In genomic region chr7:30331887-30332286, GRCm38 (mm10) we compare ENCODE assay signal across 8 mouse cellular contexts. TPM values are rescaled to one million over a fixed set of nuclear protein-coding genes. Genes with fewer than 3 reads are reported as not detected.
DNase-seq lines count a peak whose midpoint lies in the region; ATAC-seq and TF ChIP-seq lines count a peak whose summit lies in the region.

No protein-coding gene starts in this region.

- TF ChIP-seq EP300 in liver, postnatal 0 days (IDR thresholded peaks at IDR 0.05; ENCODE audit: low read depth), result no peak

- H3K4me2 ChIP-seq in forebrain, embryonic 15.5 days (replicated peaks), result peak overlapping the region; percentile 42
- H3K4me2 ChIP-seq in liver, postnatal 0 days (ENCODE audit: low read depth, low read length), result no peak overlapping the region
- H3K4me2 ChIP-seq in neural tube, embryonic 14.5 days (ENCODE audit: low read depth, low read length), result peak overlapping the region; percentile 27

- no peaks in the 10 kb centered on the region for H3K9me3 ChIP-seq in forebrain, embryonic 15.5 days
- H3K9me3 ChIP-seq in liver, postnatal 0 days (ENCODE audit: low read length), result no peaks in the 10 kb centered on the region
- no peaks in the 10 kb centered on the region for H3K9me3 ChIP-seq in neural tube, embryonic 14.5 days (ENCODE audit: control insufficient read depth, low read length)

- peak overlapping the region; percentile 24 for H3K4me3 ChIP-seq in forebrain, embryonic 15.5 days
- H3K4me3 ChIP-seq in liver, postnatal 0 days (ENCODE audit: low read depth, low read length), result no peak overlapping the region
- H3K4me3 ChIP-seq in neural tube, embryonic 14.5 days (ENCODE audit: low read depth, low read length), result peak overlapping the region; percentile 16; the same call in 1 of the 2 replicates

- no peak overlapping the region; the same call in 1 of the 2 replicates for H3K9ac ChIP-seq in forebrain, embryonic 15.5 days (replicated peaks)
- no peak overlapping the region for H3K9ac ChIP-seq in liver, postnatal 0 days (replicated peaks)
- peak overlapping the region; percentile 32; the same call in 1 of the 2 replicates for H3K9ac ChIP-seq in neural tube, embryonic 14.5 days (replicated peaks; ENCODE audit: low read depth, low read length)

- DNase-seq in MEL-GATA-1-ER (ENCODE audit: extremely low read depth, low read depth), result peak; percentile 98
- peak; percentile 53 to 56 for DNase-seq in heart, postnatal 36 days
- DNase-seq in layer of hippocampus, adult 18-20 months (ENCODE audit: low spot score in 2 of 2), result peak; percentile 92 to 97
- peak; percentile 76 for DNase-seq in liver, postnatal 0 days
- DNase-seq in testis, postnatal 14 days (ENCODE audit: low spot score), result peak; percentile 87

- intact Hi-C loops in heart, postnatal 36 days (cut with DNase I), result no loop called here

- WGBS in forebrain, embryonic 15.5 days, result 2% methylated on average over 13 of the region's 13 CpGs
- 9% methylated on average over 13 of the region's 13 CpGs for WGBS in liver, postnatal 0 days (ENCODE audit: insufficient replicate concordance)
- WGBS in neural tube, embryonic 14.5 days, result 2% methylated on average over 13 of the region's 13 CpGs

- 0 out of 2 replicates have a peak overlapping the region, but pooled peaks have one; percentile 46 for H3K27ac ChIP-seq in forebrain, embryonic 15.5 days (replicated peaks)
- no peak overlapping the region for H3K27ac ChIP-seq in liver, postnatal 0 days (ENCODE audit: low read depth)
- peak overlapping the region; percentile 40; the same call in 1 of the 2 replicates for H3K27ac ChIP-seq in neural tube, embryonic 14.5 days (ENCODE audit: low read depth, low read length)

- peaks cover 48% of the 10 kb centered on the region for H3K4me1 ChIP-seq in forebrain, embryonic 15.5 days
- peaks cover 8% of the 10 kb centered on the region for H3K4me1 ChIP-seq in liver, postnatal 0 days (ENCODE audit: insufficient read depth)
- 0 out of 2 replicates have a peak, but pooled peaks cover 2% of the 10 kb centered on the region for H3K4me1 ChIP-seq in neural tube, embryonic 14.5 days (ENCODE audit: control insufficient read depth, insufficient read depth, low read length)

- no peaks in the 10 kb centered on the region; the same call in 1 of the 2 replicates for H3K27me3 ChIP-seq in forebrain, embryonic 15.5 days
- H3K27me3 ChIP-seq in liver, postnatal 0 days (ENCODE audit: insufficient read depth, low read length), result peaks cover 10% of the 10 kb centered on the region; the same call in 1 of the 2 replicates
- H3K27me3 ChIP-seq in neural tube, embryonic 14.5 days (ENCODE audit: control insufficient read depth, insufficient read depth, low read length), result peaks cover 6% of the 10 kb centered on the region; the same call in 1 of the 2 replicates

- H3K36me3 ChIP-seq in forebrain, embryonic 15.5 days, result no peaks in the 10 kb centered on the region
- no peaks in the 10 kb centered on the region for H3K36me3 ChIP-seq in liver, postnatal 0 days (replicated peaks; ENCODE audit: insufficient read depth, low read length)
- no peaks in the 10 kb centered on the region for H3K36me3 ChIP-seq in neural tube, embryonic 14.5 days (ENCODE audit: control insufficient read depth, insufficient read depth, low read length)

- peak; percentile 85 for ATAC-seq in cerebellum, adult (ENCODE audit: insufficient number of reproducible peaks, low FRiP score, low TSS enrichment)
- ATAC-seq in forebrain, embryonic 15.5 days (replicated peaks), result peak; percentile 94
- peak; percentile 86 for ATAC-seq in liver, postnatal 0 days
- peak; percentile 94 for ATAC-seq in neural tube, embryonic 14.5 days (ENCODE audit: low read depth)

- TF ChIP-seq CTCF in liver, postnatal 0 days (IDR thresholded peaks at IDR 0.05; ENCODE audit: low read depth), result peak; percentile 91

RNA-seq across cellular contexts. Expression of gene Sdhaf1, which starts 8.2 kb away (rescaled TPM):
- polyA plus RNA-seq in forebrain, embryonic 15.5 days (2015; fragmentation: Nextera tagmentation; extraction: Ambion mirVana), result 22.1 and 22.5 TPM in 2 replicates
- 10 to 100 TPM; 12.0 to 12.5 TPM for total RNA-seq in heart, postnatal 36 days (2021)
- 1 to 10 TPM; 6.3 to 6.6 TPM for total RNA-seq in layer of hippocampus, adult 18-20 months (2021)
- 14.0 TPM in 2 replicates for polyA plus RNA-seq in liver, postnatal 0 days (2015; fragmentation: Nextera tagmentation; extraction: Ambion mirVana)
- polyA plus RNA-seq in neural tube, embryonic 14.5 days (2014; fragmentation: Nextera tagmentation; extraction: Ambion mirVana), result 16.3 and 20.1 TPM in 2 replicates

RNA-seq across cellular contexts. Expression of gene E130208F15Rik, which starts 10.3 kb away (rescaled TPM):
- polyA plus RNA-seq in forebrain, embryonic 15.5 days (2015; fragmentation: Nextera tagmentation; extraction: Ambion mirVana), result not detected in 2 replicates
- total RNA-seq in heart, postnatal 36 days (2021), result under 1 TPM; 0.65 to 0.78 TPM
- under 1 TPM; 0.30 to 0.43 TPM for total RNA-seq in layer of hippocampus, adult 18-20 months (2021)
- not detected in 2 replicates for polyA plus RNA-seq in liver, postnatal 0 days (2015; fragmentation: Nextera tagmentation; extraction: Ambion mirVana)
- not detected in 2 replicates for polyA plus RNA-seq in neural tube, embryonic 14.5 days (2014; fragmentation: Nextera tagmentation; extraction: Ambion mirVana)

RNA-seq across cellular contexts. Expression of gene Syne4, which starts 17.3 kb away (rescaled TPM):
- polyA plus RNA-seq in forebrain, embryonic 15.5 days (2015; fragmentation: Nextera tagmentation; extraction: Ambion mirVana), result 7.3 and 9.0 TPM in 2 replicates
- total RNA-seq in heart, postnatal 36 days (2021), result 1 to 10 TPM in 1 of 2 experiments, under 1 TPM in 1; 0.81 to 1.3 TPM
- 10 to 100 TPM; 10.5 to 10.9 TPM for total RNA-seq in layer of hippocampus, adult 18-20 months (2021)
- polyA plus RNA-seq in liver, postnatal 0 days (2015; fragmentation: Nextera tagmentation; extraction: Ambion mirVana), result 11.4 and 12.8 TPM in 2 replicates
- polyA plus RNA-seq in neural tube, embryonic 14.5 days (2014; fragmentation: Nextera tagmentation; extraction: Ambion mirVana), result 12.7 and 16.9 TPM in 2 replicates

RNA-seq across cellular contexts. Expression of gene Alkbh6, which starts 23.4 kb away (rescaled TPM):
- 99.6 and 102 TPM in 2 replicates for polyA plus RNA-seq in forebrain, embryonic 15.5 days (2015; fragmentation: Nextera tagmentation; extraction: Ambion mirVana)
- total RNA-seq in heart, postnatal 36 days (2021), result 10 to 100 TPM; 22.0 to 23.0 TPM
- 10 to 100 TPM; 55.2 to 63.0 TPM for total RNA-seq in layer of hippocampus, adult 18-20 months (2021)
- 23.1 and 23.9 TPM in 2 replicates for polyA plus RNA-seq in liver, postnatal 0 days (2015; fragmentation: Nextera tagmentation; extraction: Ambion mirVana)
- polyA plus RNA-seq in neural tube, embryonic 14.5 days (2014; fragmentation: Nextera tagmentation; extraction: Ambion mirVana), result 134 and 137 TPM in 2 replicates

RNA-seq across cellular contexts. Expression of gene Lrfn3, which starts 30.7 kb away (rescaled TPM):
- 11.2 and 12.3 TPM in 2 replicates for polyA plus RNA-seq in forebrain, embryonic 15.5 days (2015; fragmentation: Nextera tagmentation; extraction: Ambion mirVana)
- total RNA-seq in heart, postnatal 36 days (2021), result 1 to 10 TPM; 1.3 to 1.4 TPM
- total RNA-seq in layer of hippocampus, adult 18-20 months (2021), result 10 to 100 TPM; 29.9 to 32.6 TPM
- 7.4 and 8.3 TPM in 2 replicates for polyA plus RNA-seq in liver, postnatal 0 days (2015; fragmentation: Nextera tagmentation; extraction: Ambion mirVana)
- polyA plus RNA-seq in neural tube, embryonic 14.5 days (2014; fragmentation: Nextera tagmentation; extraction: Ambion mirVana), result 12.2 and 14.1 TPM in 2 replicates
